Mouse (Mus musculus): ENCODE data around the gene Pou2f2.

Gene Pou2f2

GRCm38 (mm10) chr7:25179606-25180161, at the start of gene Pou2f2:
TSS of gene Pou2f2 (minus strand) at chr7:25179726.
- DNase-seq (ENCODE audit: extremely low spot score, low read depth, low spot score): no peak

- no peak for DNase-seq (ENCODE audit: extremely low spot score, low read depth, low spot score)
Observed at GRCm38 (mm10) chr7:25227523-25228300, 48.2 kb upstream of the Pou2f2 start.

GRCm38 (mm10) chr7:25222275-25222967, 42.9 kb upstream of the Pou2f2 start:
- no peak for DNase-seq (ENCODE audit: extremely low spot score, low read depth, low spot score)

- peak; percentile 93 for DNase-seq (ENCODE audit: extremely low spot score, low read depth, low spot score)
Observed at GRCm38 (mm10) chr7:25221102-25221883, 41.8 kb upstream of the Pou2f2 start, which contains the start of gene Zfp526. TSS of gene Zfp526 (plus strand) at chr7:25221425.

- DNase-seq (ENCODE audit: extremely low spot score, low read depth, low spot score): no peak
Observed at GRCm38 (mm10) chr7:25220457-25221101, 41.1 kb upstream of the Pou2f2 start, which contains the start of gene Dedd2. TSS of gene Dedd2 (minus strand) at chr7:25220615.

GRCm38 (mm10) chr7:25219756-25220456, 40.4 kb upstream of the Pou2f2 start:
- peak; percentile 90 for DNase-seq (ENCODE audit: extremely low spot score, low read depth, low spot score)

GRCm38 (mm10) chr7:25219416-25219750, 39.9 kb upstream of the Pou2f2 start:
- no peak for DNase-seq (ENCODE audit: extremely low spot score, low read depth, low spot score)

GRCm38 (mm10) chr7:25218705-25219415, 39.3 kb upstream of the Pou2f2 start:
- no peak for DNase-seq (ENCODE audit: extremely low spot score, low read depth, low spot score)

GRCm38 (mm10) chr7:25217653-25218395, 38.3 kb upstream of the Pou2f2 start:
- no peak for DNase-seq (ENCODE audit: extremely low spot score, low read depth, low spot score)

- DNase-seq (ENCODE audit: extremely low spot score, low read depth, low spot score): no peak
Observed at GRCm38 (mm10) chr7:25214172-25214571, 34.6 kb upstream of the Pou2f2 start.

- DNase-seq (ENCODE audit: extremely low spot score, low read depth, low spot score): no peak
Observed at GRCm38 (mm10) chr7:25213099-25213498, 33.6 kb upstream of the Pou2f2 start.

- no peak for DNase-seq (ENCODE audit: extremely low spot score, low read depth, low spot score)
Observed at GRCm38 (mm10) chr7:25210482-25210881, 31.0 kb upstream of the Pou2f2 start.

GRCm38 (mm10) chr7:25209161-25209622, 29.7 kb upstream of the Pou2f2 start:
- no peak for DNase-seq (ENCODE audit: extremely low spot score, low read depth, low spot score)

- no peak for DNase-seq (ENCODE audit: extremely low spot score, low read depth, low spot score)
Observed at GRCm38 (mm10) chr7:25206094-25206830, 26.7 kb upstream of the Pou2f2 start.

- DNase-seq (ENCODE audit: extremely low spot score, low read depth, low spot score): no peak
Observed at GRCm38 (mm10) chr7:25205355-25206093, 26.0 kb upstream of the Pou2f2 start.

- no peak for DNase-seq (ENCODE audit: extremely low spot score, low read depth, low spot score)
Observed at GRCm38 (mm10) chr7:25203624-25204023, 24.1 kb upstream of the Pou2f2 start.

- no peak for DNase-seq (ENCODE audit: extremely low spot score, low read depth, low spot score)
Observed at GRCm38 (mm10) chr7:25197384-25198018, 18.0 kb upstream of the Pou2f2 start.
